Mouse (Mus musculus) embryonic facial prominence, embryonic 15.5 days (tissue): ENCODE data around the gene Taf1a. TPM values are rescaled to one million over a fixed set of nuclear protein-coding genes. Genes with fewer than 3 reads are reported as not detected.
"Not testable (repeated sequence)": the region's sequence is repeated elsewhere in the genome, so short reads cannot be mapped to it uniquely, and the experiment has no call there.

Experiments used
- ATAC-seq: fragments of 200-750 bp; cut with Nextera tagmentation; 2 replicates; pipeline ENCODE4 v1.8.0; 2017; ENCODE audit warnings: low read depth, moderate TSS enrichment; ENCODE audit not compliant: insufficient number of reproducible peaks, low FRiP score, low TSS enrichment
- H3K27ac ChIP-seq: fragments of 300-500 bp; sonication (generic); replicated peaks from 2 replicates; pipeline ENCODE4 v1.5.1; 2015; ENCODE audit warnings: mild to moderate bottlenecking, inconsistent platforms
- H3K27me3 ChIP-seq: fragments of 300-500 bp; sonication (generic); 2 replicates; pipeline ENCODE4 v1.6.1; 2015; ENCODE audit warnings: inconsistent platforms
- H3K36me3 ChIP-seq: fragments of 300-500 bp; sonication (generic); 2 replicates; pipeline ENCODE4 v1.6.1; 2015; ENCODE audit warnings: mild to moderate bottlenecking, inconsistent platforms
- H3K4me1 ChIP-seq: fragments of 300-500 bp; sonication (generic); 2 replicates; pipeline ENCODE4 v1.6.1; 2015; ENCODE audit warnings: inconsistent platforms
- H3K4me2 ChIP-seq: fragments of 300-500 bp; sonication (generic); replicated peaks from 2 replicates; pipeline ENCODE4 v1.6.1; 2015; ENCODE audit warnings: mild to moderate bottlenecking, inconsistent platforms
- H3K4me3 ChIP-seq: fragments of 300-500 bp; sonication (generic); replicated peaks from 2 replicates; pipeline ENCODE4 v1.5.1; 2015; ENCODE audit warnings: mild to moderate bottlenecking, inconsistent platforms
- H3K9ac ChIP-seq: fragments of 300-500 bp; sonication (generic); 2 replicates; pipeline ENCODE4 v1.6.1; 2015; ENCODE audit warnings: inconsistent platforms
- H3K9me3 ChIP-seq: fragments of 300-500 bp; sonication (generic); replicated peaks from 2 replicates; pipeline ENCODE4 v1.6.1; 2016; ENCODE audit warnings: inconsistent platforms
- WGBS: fragments of 180-500 bp; shearing (Covaris S2); methylation state at CpG from one replicate; pipeline ENCODE4 v1.1.7; 2015; 5-methylcytosine and 5-hydroxymethylcytosine counted together
- polyA plus RNA-seq: library from polyadenylated mRNA; unstranded; fragments of >200 nt; fragmentation: Nextera tagmentation; extraction: Ambion mirVana; gene quantifications from 2 replicates; pipeline ENCODE4 v1.2.1, GENCODE M21; 2015

Taf1a gene
- 20.1 and 25.3 TPM in 2 replicates for polyA plus RNA-seq

GRCm38 (mm10) chr1:183388426-183389406, at the start of gene Taf1a:
Taf1a (plus strand) TSS chr1:183388981.
- Histone ChIP-seq H3K27ac (peak within 1 kb of the TSS; percentile 48; the same call in 1 of the 2 replicates), H3K9me3 (no peaks in the 10 kb centered on the region), H3K4me1 (peaks cover 5% of the 10 kb centered on the region), H3K4me3 (peak within 1 kb of the TSS; percentile 75), H3K36me3 (peaks cover 14% of the 10 kb centered on the region), H3K27me3 (peaks cover 17% of the 10 kb centered on the region), H3K9ac (peak within 1 kb of the TSS; percentile 23), H3K4me2 (peak within 1 kb of the TSS; percentile 56)
- WGBS = 5% methylated on average over 44 of the region's 44 CpGs
- ATAC-seq = peak; percentile 97

GRCm38 (mm10) chr1:183342902-183343301, 45.9 kb upstream of the Taf1a start:
- not testable (repeated sequence) for H3K4me2 ChIP-seq, H3K4me3 ChIP-seq, H3K9me3 ChIP-seq, ATAC-seq, H3K9ac ChIP-seq, H3K27me3 ChIP-seq, H3K27ac ChIP-seq
- WGBS = 97% methylated on average over 1 of the region's 1 CpGs
- Histone ChIP-seq H3K4me1 (peaks cover 15% of the 10 kb centered on the region), H3K36me3 (peaks cover 39% of the 10 kb centered on the region)

- peaks cover 15% of the 10 kb centered on the region for H3K4me1 ChIP-seq
- H3K27ac ChIP-seq = peak overlapping the region; percentile 86
- H3K9me3 ChIP-seq = no peaks in the 10 kb centered on the region
- H3K9ac ChIP-seq = peak overlapping the region; percentile 91
- H3K27me3 ChIP-seq = no peaks in the 10 kb centered on the region
- H3K4me3 ChIP-seq = peak overlapping the region; percentile 92
- peak; percentile 91 for ATAC-seq
- under 1% methylated on average over 72 of the region's 72 CpGs for WGBS
- peak overlapping the region; percentile 90 for H3K4me2 ChIP-seq
- H3K36me3 ChIP-seq = peaks cover 42% of the 10 kb centered on the region
Measured at GRCm38 (mm10) chr1:183344886-183345816, 43.6 kb upstream of the Taf1a start.

GRCm38 (mm10) chr1:183345817-183346195, 43.0 kb upstream of the Taf1a start:
- Histone ChIP-seq H3K27me3 (no peaks in the 10 kb centered on the region), H3K9ac (peak overlapping the region; percentile 91), H3K9me3 (no peaks in the 10 kb centered on the region), H3K4me3 (peak overlapping the region; percentile 92), H3K36me3 (peaks cover 47% of the 10 kb centered on the region), H3K4me1 (peaks cover 15% of the 10 kb centered on the region), H3K4me2 (peak overlapping the region; percentile 90), H3K27ac (peak overlapping the region; percentile 86)
- WGBS = 7% methylated on average over 10 of the region's 10 CpGs
- ATAC-seq = no peak; the same call in 1 of the 2 replicates

GRCm38 (mm10) chr1:183349840-183350239, 38.9 kb upstream of the Taf1a start:
- ATAC-seq = no peak

GRCm38 (mm10) chr1:183358901-183359300, 29.9 kb upstream of the Taf1a start:
- Histone ChIP-seq H3K4me1 (no peaks in the 10 kb centered on the region), H3K9ac (no peak overlapping the region), H3K27me3 (no peaks in the 10 kb centered on the region), H3K4me3 (no peak overlapping the region), H3K27ac (no peak overlapping the region), H3K4me2 (no peak overlapping the region), H3K36me3 (peaks cover 81% of the 10 kb centered on the region), H3K9me3 (no peaks in the 10 kb centered on the region)
- no peak for ATAC-seq
- 96% methylated on average over 3 of the region's 3 CpGs for WGBS

More at GRCm38 (mm10) chr1:183349840-183350239, 38.9 kb upstream of the Taf1a start:
- H3K4me2 ChIP-seq = no peak overlapping the region
- no peaks in the 10 kb centered on the region for H3K27me3 ChIP-seq
- no peak overlapping the region for H3K27ac ChIP-seq
- H3K4me1 ChIP-seq = peaks cover 13% of the 10 kb centered on the region
- WGBS = 16% methylated on average over 6 of the region's 6 CpGs
- H3K4me3 ChIP-seq = no peak overlapping the region
- H3K9ac ChIP-seq = no peak overlapping the region
- H3K36me3 ChIP-seq = peaks cover 70% of the 10 kb centered on the region
- no peaks in the 10 kb centered on the region for H3K9me3 ChIP-seq

GRCm38 (mm10) chr1:183362301-183362700, 26.5 kb upstream of the Taf1a start:
- Histone ChIP-seq H3K9ac (no peak overlapping the region), H3K27me3 (no peaks in the 10 kb centered on the region), H3K4me3 (no peak overlapping the region), H3K36me3 (peaks cover 68% of the 10 kb centered on the region), H3K4me2 (no peak overlapping the region), H3K4me1 (no peaks in the 10 kb centered on the region), H3K9me3 (no peaks in the 10 kb centered on the region), H3K27ac (no peak overlapping the region)
- no peak for ATAC-seq
- WGBS = 88% methylated on average over 5 of the region's 5 CpGs

GRCm38 (mm10) chr1:183362729-183363576, 25.8 kb upstream of the Taf1a start:
- no peak overlapping the region for H3K27ac ChIP-seq
- no peaks in the 10 kb centered on the region for H3K9me3 ChIP-seq
- H3K4me3 ChIP-seq = no peak overlapping the region
- H3K27me3 ChIP-seq = no peaks in the 10 kb centered on the region
- H3K36me3 ChIP-seq = peaks cover 62% of the 10 kb centered on the region
- 87% methylated on average over 14 of the region's 14 CpGs for WGBS
- no peak overlapping the region for H3K4me2 ChIP-seq
- no peak overlapping the region for H3K9ac ChIP-seq
- no peak for ATAC-seq
- peaks cover 6% of the 10 kb centered on the region for H3K4me1 ChIP-seq

- H3K27me3 ChIP-seq = no peaks in the 10 kb centered on the region
- H3K9me3 ChIP-seq = no peaks in the 10 kb centered on the region
- no peak overlapping the region for H3K27ac ChIP-seq
- no peak overlapping the region for H3K4me3 ChIP-seq
- H3K4me2 ChIP-seq = no peak overlapping the region
- peaks cover 12% of the 10 kb centered on the region for H3K4me1 ChIP-seq
- H3K9ac ChIP-seq = no peak overlapping the region
- H3K36me3 ChIP-seq = peaks cover 56% of the 10 kb centered on the region
- WGBS = 87% methylated on average over 5 of the region's 5 CpGs
- ATAC-seq = no peak
Measured at GRCm38 (mm10) chr1:183363577-183363867, 25.3 kb upstream of the Taf1a start.

GRCm38 (mm10) chr1:183366361-183366760, 22.4 kb upstream of the Taf1a start:
- Histone ChIP-seq H3K4me1 (peaks cover 16% of the 10 kb centered on the region), H3K9ac (no peak overlapping the region), H3K36me3 (peaks cover 32% of the 10 kb centered on the region), H3K9me3 (no peaks in the 10 kb centered on the region), H3K4me2 (no peak overlapping the region), H3K27me3 (no peaks in the 10 kb centered on the region), H3K4me3 (no peak overlapping the region), H3K27ac (no peak overlapping the region)
- 65% methylated on average over 5 of the region's 5 CpGs for WGBS
- ATAC-seq = no peak
